Mouse (Mus musculus): ENCODE data around the gene Yod1. TPM values are rescaled to one million over a fixed set of nuclear protein-coding genes. Genes with fewer than 3 reads are reported as not detected.
A peak's percentile ranks its signal among the peaks of the same experiment; 100 is the strongest.

Yod1 gene
- polyA plus RNA-seq, 1 experiment from 2014 or later, result 7.5 TPM

DNA sequence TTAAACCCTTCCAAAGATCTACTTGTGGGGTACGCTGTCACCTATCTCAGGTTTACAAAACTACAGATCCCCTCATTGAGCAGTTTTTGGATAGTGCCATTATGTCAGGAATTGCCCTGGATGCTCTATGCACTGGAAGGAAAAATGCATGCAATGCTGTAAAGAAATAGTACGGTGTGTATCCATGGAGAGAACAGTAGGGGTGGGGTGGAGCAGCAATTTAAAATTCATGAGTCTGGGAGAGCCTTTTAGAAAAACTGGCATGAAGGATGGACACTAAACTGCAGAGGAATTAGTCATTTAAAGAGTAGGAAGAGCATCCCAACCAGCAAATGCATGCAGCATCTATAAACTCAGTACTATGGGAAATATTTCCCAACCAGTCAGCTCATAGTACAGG is 9.3 kb downstream of the Yod1 start:
- Histone ChIP-seq H3K4me3 (ENCODE audit: low read depth, low read length) (no peak overlapping the region), H3K4me1 (ENCODE audit: control insufficient read depth, insufficient read depth, low read length) (no peaks in the 10 kb centered on the region), H3K36me3 (replicated peaks; ENCODE audit: control insufficient read depth, insufficient read depth, low read depth, low read length) (no peaks in the 10 kb centered on the region), H3K9ac (replicated peaks; ENCODE audit: low read length) (no peak overlapping the region), H3K4me2 (ENCODE audit: low read depth, low read length) (no peak overlapping the region), H3K9me3 (replicated peaks; ENCODE audit: control insufficient read depth, low read length) (no peaks in the 10 kb centered on the region), H3K27ac (replicated peaks; ENCODE audit: low read depth, low read length) (no peak overlapping the region), H3K27me3 (ENCODE audit: control insufficient read depth, insufficient read depth, low read length) (no peaks in the 10 kb centered on the region)
- WGBS, result 94% methylated on average over 2 of the region's 2 CpGs
- no peak for ATAC-seq (replicated peaks; ENCODE audit: insufficient number of reproducible peaks, low FRiP score, low TSS enrichment, low read depth)
- no peak for DNase-seq (ENCODE audit: low spot score)

DNA sequence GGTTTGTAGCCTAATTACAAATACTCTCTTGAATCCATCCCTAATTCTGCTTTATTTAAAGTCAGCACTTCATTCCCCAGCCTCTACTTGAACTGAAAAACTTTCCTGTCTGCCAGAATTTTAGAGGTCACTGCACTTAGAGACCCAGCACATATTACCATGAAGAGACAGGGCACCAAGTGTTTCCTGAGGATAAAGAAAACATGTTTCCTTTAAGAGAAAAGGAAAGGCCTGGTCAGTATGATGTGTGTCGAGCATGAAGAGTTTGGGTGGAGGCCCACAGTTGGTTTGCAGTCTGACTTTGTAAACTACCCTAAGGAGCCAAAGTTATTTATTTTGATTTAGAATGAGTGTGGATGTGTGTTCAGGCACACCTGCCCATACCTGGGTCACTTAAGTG is 10.9 kb downstream of the Yod1 start:
- no peaks in the 10 kb centered on the region for H3K36me3 ChIP-seq (replicated peaks; ENCODE audit: control insufficient read depth, insufficient read depth, low read depth, low read length)
- no peaks in the 10 kb centered on the region for H3K4me1 ChIP-seq (ENCODE audit: control insufficient read depth, insufficient read depth, low read length)
- H3K27me3 ChIP-seq (ENCODE audit: control insufficient read depth, insufficient read depth, low read length), result no peaks in the 10 kb centered on the region
- ATAC-seq (replicated peaks; ENCODE audit: insufficient number of reproducible peaks, low FRiP score, low TSS enrichment, low read depth), result no peak
- DNase-seq (ENCODE audit: low spot score), result no peak
- H3K9ac ChIP-seq (replicated peaks; ENCODE audit: low read length), result no peak overlapping the region
- H3K9me3 ChIP-seq (replicated peaks; ENCODE audit: control insufficient read depth, low read length), result no peaks in the 10 kb centered on the region
- H3K4me3 ChIP-seq (ENCODE audit: low read depth, low read length), result no peak overlapping the region
- 79% methylated on average over 1 of the region's 1 CpGs for WGBS
- no peak overlapping the region for H3K27ac ChIP-seq (replicated peaks; ENCODE audit: low read depth, low read length)
- no peak overlapping the region for H3K4me2 ChIP-seq (ENCODE audit: low read depth, low read length)

DNA sequence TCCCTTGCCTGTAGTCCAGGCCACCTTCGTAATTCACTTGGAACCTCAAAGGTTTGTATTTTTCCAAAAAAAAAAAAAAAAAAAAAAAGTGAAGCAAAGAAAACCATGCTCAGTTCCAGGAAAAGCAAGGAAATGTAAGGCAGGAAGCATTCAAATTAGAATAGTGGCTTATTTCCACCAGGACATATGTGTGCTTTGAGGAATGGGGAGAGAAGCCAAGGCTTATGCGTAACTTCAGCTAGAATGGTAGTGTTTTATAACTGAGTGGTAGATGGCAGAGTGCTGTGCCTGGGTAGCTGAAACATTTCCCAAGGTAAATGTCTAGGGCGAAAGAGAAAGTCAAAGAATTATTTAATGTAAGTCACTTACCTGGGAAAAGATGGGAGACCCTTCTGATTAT is 11.6 kb downstream of the Yod1 start:
- ATAC-seq (replicated peaks; ENCODE audit: insufficient number of reproducible peaks, low FRiP score, low TSS enrichment, low read depth), result no peak
- WGBS, result 88% methylated on average over 3 of the region's 3 CpGs

GRCm38 (mm10) chr1:130729153-130729552 is 12.0 kb downstream of the Yod1 start, which contains the start of gene Pfkfb2:
Gene Pfkfb2 (minus strand): TSS chr1:130729253.
- DNase-seq (ENCODE audit: low spot score) (no peak), ATAC-seq (replicated peaks; ENCODE audit: insufficient number of reproducible peaks, low FRiP score, low TSS enrichment, low read depth) (no peak)
- Histone ChIP-seq H3K9ac (replicated peaks; ENCODE audit: low read length) (no peak within 1 kb of the TSS), H3K27me3 (ENCODE audit: control insufficient read depth, insufficient read depth, low read length) (no peaks in the 10 kb centered on the region), H3K4me2 (ENCODE audit: low read depth, low read length) (no peak within 1 kb of the TSS), H3K27ac (replicated peaks; ENCODE audit: low read depth, low read length) (no peak within 1 kb of the TSS), H3K4me1 (ENCODE audit: control insufficient read depth, insufficient read depth, low read length) (no peaks in the 10 kb centered on the region), H3K36me3 (replicated peaks; ENCODE audit: control insufficient read depth, insufficient read depth, low read depth, low read length) (no peaks in the 10 kb centered on the region), H3K9me3 (replicated peaks; ENCODE audit: control insufficient read depth, low read length) (no peaks in the 10 kb centered on the region), H3K4me3 (ENCODE audit: low read depth, low read length) (no peak within 1 kb of the TSS)
- WGBS, result 79% methylated on average over 2 of the region's 2 CpGs

More for the DNA sequence above, 11.6 kb downstream of the Yod1 start:
- Histone ChIP-seq H3K4me2 (ENCODE audit: low read depth, low read length) (no peak overlapping the region), H3K27me3 (ENCODE audit: control insufficient read depth, insufficient read depth, low read length) (no peaks in the 10 kb centered on the region), H3K36me3 (replicated peaks; ENCODE audit: control insufficient read depth, insufficient read depth, low read depth, low read length) (no peaks in the 10 kb centered on the region), H3K27ac (replicated peaks; ENCODE audit: low read depth, low read length) (no peak overlapping the region), H3K9ac (replicated peaks; ENCODE audit: low read length) (no peak overlapping the region), H3K4me3 (ENCODE audit: low read depth, low read length) (no peak overlapping the region), H3K4me1 (ENCODE audit: control insufficient read depth, insufficient read depth, low read length) (no peaks in the 10 kb centered on the region), H3K9me3 (replicated peaks; ENCODE audit: control insufficient read depth, low read length) (no peaks in the 10 kb centered on the region)
- no peak for DNase-seq (ENCODE audit: low spot score)

DNA sequence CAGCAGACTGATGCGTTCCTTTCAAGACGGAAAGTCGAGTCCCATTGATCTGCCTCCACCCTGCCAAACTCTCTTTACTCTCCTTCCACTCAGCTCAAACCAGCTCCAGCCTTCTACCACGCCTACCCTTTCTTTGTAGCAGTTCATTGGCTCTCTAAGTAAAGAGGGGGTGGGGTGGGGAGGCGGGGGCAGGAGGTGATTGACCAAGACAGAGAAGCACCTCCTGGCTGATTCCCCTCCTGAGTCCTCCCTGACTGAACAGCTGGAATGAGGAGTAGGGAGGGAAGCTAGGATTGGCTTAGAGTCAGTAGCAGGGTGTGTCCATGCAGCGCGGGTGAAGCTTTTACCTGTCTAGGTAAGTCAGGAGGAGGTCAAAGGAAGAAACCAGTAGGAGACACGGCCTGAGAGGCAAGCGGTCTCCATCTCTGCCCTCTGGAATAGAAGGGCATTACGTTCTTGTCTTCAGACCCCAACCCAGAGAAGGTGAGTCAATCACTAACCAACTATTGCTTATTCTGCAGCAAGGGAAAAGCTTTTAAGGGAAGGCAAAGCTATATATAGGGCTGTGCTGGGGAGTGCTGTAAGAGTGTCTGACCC is 14.7 kb downstream of the Yod1 start, which contains the start of gene AA986860:
AA986860 (plus strand) TSS at position 236 of the 597 bp plus-strand sequence.
- ATAC-seq (replicated peaks; ENCODE audit: insufficient number of reproducible peaks, low FRiP score, low TSS enrichment, low read depth) (peak; percentile 89), DNase-seq (ENCODE audit: low spot score) (peak; percentile 48)
- WGBS, result 5% methylated on average over 10 of the region's 10 CpGs
- Histone ChIP-seq H3K4me2 (ENCODE audit: low read depth, low read length) (no peak within 1 kb of the TSS), H3K36me3 (replicated peaks; ENCODE audit: control insufficient read depth, insufficient read depth, low read depth, low read length) (no peaks in the 10 kb centered on the region), H3K4me3 (ENCODE audit: low read depth, low read length) (no peak within 1 kb of the TSS), H3K27ac (replicated peaks; ENCODE audit: low read depth, low read length) (no peak within 1 kb of the TSS), H3K9me3 (replicated peaks; ENCODE audit: control insufficient read depth, low read length) (no peaks in the 10 kb centered on the region), H3K4me1 (ENCODE audit: control insufficient read depth, insufficient read depth, low read length) (no peaks in the 10 kb centered on the region), H3K9ac (replicated peaks; ENCODE audit: low read length) (no peak within 1 kb of the TSS), H3K27me3 (ENCODE audit: control insufficient read depth, insufficient read depth, low read length) (no peaks in the 10 kb centered on the region)

GRCm38 (mm10) chr1:130732706-130733658 is 15.9 kb downstream of the Yod1 start:
- no peaks in the 10 kb centered on the region for H3K9me3 ChIP-seq (replicated peaks; ENCODE audit: control insufficient read depth, low read length)
- H3K4me3 ChIP-seq (ENCODE audit: low read depth, low read length), result no peak overlapping the region
- no peak overlapping the region for H3K9ac ChIP-seq (replicated peaks; ENCODE audit: low read length)
- no peak overlapping the region for H3K27ac ChIP-seq (replicated peaks; ENCODE audit: low read depth, low read length)
- DNase-seq (ENCODE audit: low spot score), result no peak
- WGBS, result 89% methylated on average over 13 of the region's 13 CpGs
- H3K4me2 ChIP-seq (ENCODE audit: low read depth, low read length), result no peak overlapping the region
- no peak for ATAC-seq (replicated peaks; ENCODE audit: insufficient number of reproducible peaks, low FRiP score, low TSS enrichment, low read depth)
- H3K36me3 ChIP-seq (replicated peaks; ENCODE audit: control insufficient read depth, insufficient read depth, low read depth, low read length), result no peaks in the 10 kb centered on the region
- H3K27me3 ChIP-seq (ENCODE audit: control insufficient read depth, insufficient read depth, low read length), result no peaks in the 10 kb centered on the region
- no peaks in the 10 kb centered on the region for H3K4me1 ChIP-seq (ENCODE audit: control insufficient read depth, insufficient read depth, low read length)

GRCm38 (mm10) chr1:130733671-130734070 is 16.5 kb downstream of the Yod1 start:
- Histone ChIP-seq H3K27me3 (ENCODE audit: control insufficient read depth, insufficient read depth, low read length) (no peaks in the 10 kb centered on the region), H3K4me2 (ENCODE audit: low read depth, low read length) (no peak overlapping the region), H3K27ac (replicated peaks; ENCODE audit: low read depth, low read length) (no peak overlapping the region), H3K36me3 (replicated peaks; ENCODE audit: control insufficient read depth, insufficient read depth, low read depth, low read length) (no peaks in the 10 kb centered on the region), H3K9ac (replicated peaks; ENCODE audit: low read length) (no peak overlapping the region), H3K9me3 (replicated peaks; ENCODE audit: control insufficient read depth, low read length) (no peaks in the 10 kb centered on the region), H3K4me3 (ENCODE audit: low read depth, low read length) (no peak overlapping the region), H3K4me1 (ENCODE audit: control insufficient read depth, insufficient read depth, low read length) (no peaks in the 10 kb centered on the region)
- 92% methylated on average over 4 of the region's 4 CpGs for WGBS
- DNase-seq (ENCODE audit: low spot score) (no peak), ATAC-seq (replicated peaks; ENCODE audit: insufficient number of reproducible peaks, low FRiP score, low TSS enrichment, low read depth) (no peak)

DNA sequence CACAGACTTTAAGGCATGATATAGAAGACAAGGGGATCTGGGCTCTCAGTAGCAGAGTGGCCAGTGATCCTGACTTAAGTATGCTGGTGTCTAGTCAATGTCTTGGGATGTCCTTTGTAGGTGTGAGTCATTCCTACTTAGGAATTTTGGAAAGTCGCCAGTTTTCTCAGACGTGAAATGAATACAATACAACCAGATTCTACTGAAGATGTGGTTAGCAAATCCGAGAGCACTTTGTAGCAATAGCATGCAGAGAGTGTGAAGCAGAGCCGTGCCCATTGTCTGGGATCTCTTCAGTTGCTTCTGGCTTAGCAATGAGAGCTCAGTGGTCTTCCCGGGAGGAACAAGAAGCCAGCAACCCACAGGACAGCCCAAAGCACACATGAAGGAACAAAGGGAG is 17.3 kb downstream of the Yod1 start:
- ATAC-seq (replicated peaks; ENCODE audit: insufficient number of reproducible peaks, low FRiP score, low TSS enrichment, low read depth), result no peak

More for the DNA sequence above, 17.3 kb downstream of the Yod1 start:
- Histone ChIP-seq H3K27ac (replicated peaks; ENCODE audit: low read depth, low read length) (no peak overlapping the region), H3K27me3 (ENCODE audit: control insufficient read depth, insufficient read depth, low read length) (no peaks in the 10 kb centered on the region), H3K9ac (replicated peaks; ENCODE audit: low read length) (no peak overlapping the region), H3K4me3 (ENCODE audit: low read depth, low read length) (no peak overlapping the region), H3K4me1 (ENCODE audit: control insufficient read depth, insufficient read depth, low read length) (no peaks in the 10 kb centered on the region), H3K36me3 (replicated peaks; ENCODE audit: control insufficient read depth, insufficient read depth, low read depth, low read length) (no peaks in the 10 kb centered on the region), H3K4me2 (ENCODE audit: low read depth, low read length) (no peak overlapping the region), H3K9me3 (replicated peaks; ENCODE audit: control insufficient read depth, low read length) (no peaks in the 10 kb centered on the region)
- 71% methylated on average over 5 of the region's 5 CpGs for WGBS
- no peak for DNase-seq (ENCODE audit: low spot score)

Data from embryonic facial prominence, embryonic 11.5 days (tissue).